Mouse (Mus musculus): ENCODE measurements at regions not wholly inside any gene's neighbourhood (a gene's known extent, or its start where the extent isn't known, plus 50 kb on each side); places are given as distances from the start of the nearest gene placed in this dataset.

GRCm38 (mm10) chr1:183504103-183504841, 86.3 kb downstream of the Hhipl2 start:
- DNase-seq (ENCODE audit: extremely low read depth, insufficient read length, low spot score) = no peak

GRCm38 (mm10) chr1:183507893-183508292, 89.9 kb downstream of the Hhipl2 start:
- DNase-seq (ENCODE audit: extremely low read depth, insufficient read length, low spot score) = no peak

GRCm38 (mm10) chr1:183510759-183511158, 92.7 kb downstream of the Hhipl2 start:
- DNase-seq (ENCODE audit: extremely low read depth, insufficient read length, low spot score) = no peak

- no peak for DNase-seq (ENCODE audit: extremely low read depth, insufficient read length, low spot score)
Measured at GRCm38 (mm10) chr1:183513876-183514275, 95.9 kb downstream of the Hhipl2 start.

- no peak for DNase-seq (ENCODE audit: extremely low read depth, insufficient read length, low spot score)
Measured at GRCm38 (mm10) chr1:183514281-183514983, 96.4 kb downstream of the Hhipl2 start.

- no peak for DNase-seq (ENCODE audit: extremely low read depth, insufficient read length, low spot score)
Measured at GRCm38 (mm10) chr1:183514984-183515287, 96.9 kb downstream of the Hhipl2 start.

- DNase-seq (ENCODE audit: extremely low read depth, insufficient read length, low spot score) = no peak
Measured at GRCm38 (mm10) chr1:183516167-183516566, 98.2 kb downstream of the Hhipl2 start.

- no peak for DNase-seq (ENCODE audit: extremely low read depth, insufficient read length, low spot score)
Measured at GRCm38 (mm10) chr1:183517236-183517635, 99.2 kb downstream of the Hhipl2 start.

GRCm38 (mm10) chr1:183521569-183521968, 103.6 kb downstream of the Hhipl2 start:
- DNase-seq (ENCODE audit: extremely low read depth, insufficient read length, low spot score) = no peak

GRCm38 (mm10) chr1:183533386-183533785, 115.4 kb downstream of the Hhipl2 start:
- DNase-seq (ENCODE audit: extremely low read depth, insufficient read length, low spot score) = no peak

- no peak for DNase-seq (ENCODE audit: extremely low read depth, insufficient read length, low spot score)
Measured at GRCm38 (mm10) chr1:183548752-183549387, 130.9 kb downstream of the Hhipl2 start.

GRCm38 (mm10) chr1:183552617-183553016, 134.6 kb downstream of the Hhipl2 start:
- DNase-seq (ENCODE audit: extremely low read depth, insufficient read length, low spot score) = no peak

GRCm38 (mm10) chr1:183553219-183553618, 135.2 kb downstream of the Hhipl2 start:
- DNase-seq (ENCODE audit: extremely low read depth, insufficient read length, low spot score) = peak; percentile 27

GRCm38 (mm10) chr1:183562853-183563252, 144.8 kb downstream of the Hhipl2 start:
- DNase-seq (ENCODE audit: extremely low read depth, insufficient read length, low spot score) = no peak

GRCm38 (mm10) chr1:183573621-183574585, 155.9 kb downstream of the Hhipl2 start:
- peak; percentile 66 for DNase-seq (ENCODE audit: extremely low read depth, insufficient read length, low spot score)

- no peak for DNase-seq (ENCODE audit: extremely low read depth, insufficient read length, low spot score)
Measured at GRCm38 (mm10) chr1:183584861-183585260, 166.8 kb downstream of the Hhipl2 start.

GRCm38 (mm10) chr1:183586406-183586805, 168.4 kb downstream of the Hhipl2 start:
- peak; percentile 38 for DNase-seq (ENCODE audit: extremely low read depth, insufficient read length, low spot score)

- DNase-seq (ENCODE audit: extremely low read depth, insufficient read length, low spot score) = no peak
Measured at GRCm38 (mm10) chr1:183595306-183595705, 177.3 kb downstream of the Hhipl2 start.

- no peak for DNase-seq (ENCODE audit: extremely low read depth, insufficient read length, low spot score)
Measured at GRCm38 (mm10) chr1:183600466-183600865, 182.5 kb downstream of the Hhipl2 start.

- DNase-seq (ENCODE audit: extremely low read depth, insufficient read length, low spot score) = no peak
Measured at GRCm38 (mm10) chr1:183611966-183612694, 194.1 kb downstream of the Hhipl2 start.

Measured in 3134 (cell line).